Mouse (Mus musculus): ENCODE results near the gene Fcer2a. TPM values are rescaled to one million over a fixed set of nuclear protein-coding genes. Genes with fewer than 3 reads are reported as not detected.

Fcer2a gene
- not detected for total RNA-seq (2021)
- long read RNA-seq, experiment 1, partial matches to known transcripts, result 0 of 3 reads
- long read RNA-seq, experiment 1, other reads (novel, unspliced or antisense), result 3 of 3 reads
- long read RNA-seq, experiment 2, partial matches to known transcripts, result 0 of 2 reads
- long read RNA-seq, experiment 2, other reads (novel, unspliced or antisense), result 2 of 2 reads

GRCm38 (mm10) chr8:3694121-3694520 lies at the start of gene Fcer2a:
Fcer2a (minus strand) TSS chr8:3694175.
- no peak for DNase-seq (ENCODE audit: low spot score in 2 of 2)

GRCm38 (mm10) chr8:3736947-3737346 lies 43.0 kb upstream of the Fcer2a start:
- no peak for DNase-seq (ENCODE audit: low spot score in 2 of 2)

DNA sequence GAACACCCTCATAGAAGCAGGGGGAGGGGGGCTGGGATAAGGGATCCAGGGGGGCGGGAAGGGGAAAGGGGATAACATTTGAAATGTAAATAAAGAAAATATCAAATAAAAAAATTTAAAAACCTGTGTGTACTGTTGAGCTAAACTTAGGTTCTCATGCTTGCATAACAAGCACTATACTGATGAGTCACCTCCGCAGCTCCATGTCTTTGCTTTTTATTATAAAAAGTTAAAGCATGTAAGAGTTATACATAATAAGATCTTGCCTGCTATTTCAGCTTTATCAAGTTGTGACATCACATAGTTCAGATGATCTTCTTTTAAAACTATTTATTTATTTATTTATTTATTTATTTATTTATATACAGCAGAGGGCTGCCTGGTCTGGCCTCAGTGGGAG lies 41.6 kb upstream of the Fcer2a start:
- DNase-seq (ENCODE audit: low spot score in 2 of 2), result no peak

- DNase-seq (ENCODE audit: low spot score in 2 of 2), result no peak
Measured at GRCm38 (mm10) chr8:3734084-3734483, 40.1 kb upstream of the Fcer2a start.

DNA sequence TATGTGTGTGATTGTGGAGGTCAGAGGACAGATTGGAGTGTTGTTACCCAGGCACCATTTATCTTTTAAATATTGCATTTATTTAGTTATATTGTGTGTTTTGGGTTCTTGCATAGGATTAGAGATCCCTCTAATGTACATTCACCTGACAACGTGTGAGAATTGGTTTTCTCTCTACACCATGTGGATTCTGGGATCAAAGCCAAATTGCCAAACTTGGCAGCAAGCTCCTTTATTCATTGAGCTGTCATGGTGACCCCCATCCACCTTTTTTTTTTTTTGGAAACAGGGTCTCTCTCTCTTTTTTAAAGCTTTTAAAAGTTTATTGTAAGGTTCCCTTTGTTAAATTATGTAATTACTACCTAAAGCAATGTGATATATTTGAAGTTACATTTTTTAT lies 27.1 kb upstream of the Fcer2a start:
- no peak for DNase-seq (ENCODE audit: low spot score in 2 of 2)

DNA sequence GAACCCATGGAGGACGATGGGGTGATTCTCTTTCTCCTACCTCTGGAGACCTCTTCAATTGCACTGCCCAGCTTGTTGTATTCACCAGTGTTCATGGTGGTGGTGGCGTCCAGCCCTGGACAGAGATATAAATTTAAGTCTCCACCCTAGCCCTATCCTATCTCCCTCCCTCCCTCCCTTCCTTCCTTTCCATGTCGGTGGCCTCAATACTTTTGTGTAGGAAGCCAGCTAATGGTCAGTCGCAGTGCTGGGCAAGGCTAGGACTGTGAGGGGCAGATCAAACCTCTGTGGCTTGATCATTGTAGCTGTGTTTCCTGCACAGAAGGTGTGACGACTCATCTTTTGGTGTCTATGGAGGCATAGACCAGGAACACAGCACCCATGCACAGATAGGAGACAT lies 26.6 kb upstream of the Fcer2a start, which contains the start of gene Clec4g:
TSS of gene Clec4g (minus strand) at position 101 of the 400 bp plus-strand sequence.
- DNase-seq (ENCODE audit: low spot score in 2 of 2), result no peak

GRCm38 (mm10) chr8:3718559-3718958 lies 24.6 kb upstream of the Fcer2a start:
- peak; percentile 70 to 78 for DNase-seq (ENCODE audit: low spot score in 2 of 2)

- DNase-seq (ENCODE audit: low spot score in 2 of 2), result no peak
Measured at GRCm38 (mm10) chr8:3717321-3717954, 23.5 kb upstream of the Fcer2a start.

- no peak for DNase-seq (ENCODE audit: low spot score in 2 of 2)
Measured at GRCm38 (mm10) chr8:3711646-3712045, 17.7 kb upstream of the Fcer2a start.

- DNase-seq (ENCODE audit: low spot score in 2 of 2), result no peak
Measured at GRCm38 (mm10) chr8:3710312-3710711, 16.3 kb upstream of the Fcer2a start.

DNA sequence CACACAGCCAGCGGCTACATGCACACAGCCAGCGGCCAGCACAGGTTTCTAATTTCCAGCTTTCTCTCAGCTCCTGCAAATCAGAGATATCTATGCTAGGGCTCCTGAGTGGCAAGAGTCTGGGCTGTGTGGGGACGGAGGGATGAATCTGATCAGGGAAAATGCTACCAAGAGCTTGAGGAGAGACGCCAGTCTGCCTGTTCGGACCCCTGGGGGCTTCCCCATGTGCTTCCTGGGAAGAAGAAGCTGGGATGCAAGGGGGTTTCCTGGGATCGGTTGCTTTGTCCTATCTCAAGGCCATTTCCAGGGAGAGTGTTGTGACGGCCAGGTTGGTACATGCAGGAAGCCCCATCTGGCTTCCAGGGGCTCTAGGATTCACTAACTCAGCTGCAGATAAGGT lies 13.6 kb upstream of the Fcer2a start:
- DNase-seq (ENCODE audit: low spot score in 2 of 2), result no peak

- peak; percentile 47 to 52 for DNase-seq (ENCODE audit: low spot score in 2 of 2)
Measured at GRCm38 (mm10) chr8:3705711-3706110, 11.7 kb upstream of the Fcer2a start.

DNA sequence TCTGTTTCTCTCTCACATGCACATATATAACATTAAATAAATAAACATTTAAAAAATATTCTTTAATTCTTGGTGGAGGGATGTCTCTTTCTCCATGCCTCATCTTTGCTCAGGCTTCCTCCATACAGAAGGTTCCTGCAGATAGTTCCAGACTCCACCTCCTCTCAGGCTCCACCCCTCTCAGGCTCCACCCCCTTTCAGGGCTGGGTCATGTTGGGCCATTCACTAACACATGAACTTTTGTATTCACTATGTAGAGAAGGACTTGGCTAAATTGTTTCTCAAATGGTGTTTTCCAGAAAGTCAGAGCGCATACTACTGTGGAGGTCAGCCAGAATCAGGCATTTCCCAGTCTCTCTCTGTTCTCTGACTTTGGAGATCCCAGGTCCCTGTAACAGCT lies 7.5 kb upstream of the Fcer2a start:
- no peak for DNase-seq (ENCODE audit: low spot score in 2 of 2)

DNA sequence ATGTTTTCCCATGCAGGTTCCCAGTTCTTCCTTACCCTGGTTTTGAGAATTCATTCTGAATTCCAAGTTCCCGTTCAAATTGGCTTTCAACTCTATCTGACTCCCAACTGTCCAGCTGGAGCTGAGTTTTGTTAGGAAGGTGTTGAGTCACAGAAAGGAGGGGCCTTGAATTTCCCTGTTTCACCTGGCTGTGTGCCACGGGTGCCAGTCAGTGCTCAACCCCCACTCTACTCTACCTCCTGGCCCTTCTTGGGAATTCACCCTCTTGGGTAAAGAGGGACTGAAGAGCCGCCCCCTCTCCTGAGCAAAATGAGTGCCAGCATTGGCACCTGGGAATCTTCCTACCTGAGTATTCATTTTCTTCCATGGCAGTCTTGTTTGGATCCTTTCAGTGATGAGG lies 3.2 kb downstream of the Fcer2a start:
- no peak for DNase-seq (ENCODE audit: low spot score in 2 of 2)

DNA sequence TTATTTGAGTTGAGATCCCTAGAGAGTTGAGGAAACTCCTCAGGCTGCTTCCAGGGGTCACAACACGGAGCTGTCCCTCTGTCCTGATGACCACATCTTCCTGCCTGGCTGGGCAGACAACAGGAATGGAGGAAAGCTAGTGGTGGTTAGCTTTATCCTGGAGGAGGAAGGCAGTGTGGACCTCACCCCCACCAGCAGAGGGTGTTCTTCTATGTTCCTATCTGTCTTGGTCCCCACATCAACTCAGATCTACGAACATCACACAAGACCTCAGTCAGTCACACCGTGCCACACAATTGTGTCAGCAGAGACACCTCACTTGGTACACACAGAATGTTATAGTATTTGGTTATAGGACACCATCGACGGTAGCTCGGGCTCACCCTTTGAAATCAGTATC lies 6.4 kb downstream of the Fcer2a start:
- no peak for DNase-seq (ENCODE audit: low spot score in 2 of 2)

DNA sequence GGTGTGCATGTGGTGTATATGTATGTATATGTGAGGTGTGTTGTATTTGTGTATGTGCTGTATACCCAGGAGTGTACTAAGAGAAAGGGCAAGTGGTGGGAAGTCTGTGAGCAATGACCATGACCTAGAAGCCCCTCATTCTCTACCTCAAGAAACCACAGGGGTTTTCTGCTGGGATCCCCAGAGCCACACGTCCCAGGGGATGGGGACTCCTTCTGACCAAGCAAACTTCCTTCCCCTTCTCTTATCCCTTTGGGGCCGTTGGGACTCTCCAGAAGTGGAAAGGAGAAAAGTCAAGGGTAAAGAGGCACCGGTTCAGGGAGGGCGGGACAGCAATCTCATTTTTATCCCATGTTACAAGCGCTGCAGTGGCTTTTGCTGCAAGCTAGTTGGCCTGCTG lies 8.6 kb downstream of the Fcer2a start:
- no peak for DNase-seq (ENCODE audit: low spot score in 2 of 2)

- DNase-seq (ENCODE audit: low spot score in 2 of 2), result no peak
Measured at GRCm38 (mm10) chr8:3684530-3684929, 9.4 kb downstream of the Fcer2a start.

GRCm38 (mm10) chr8:3683408-3684176 lies 10.4 kb downstream of the Fcer2a start:
- no peak for DNase-seq (ENCODE audit: low spot score in 2 of 2)

DNA sequence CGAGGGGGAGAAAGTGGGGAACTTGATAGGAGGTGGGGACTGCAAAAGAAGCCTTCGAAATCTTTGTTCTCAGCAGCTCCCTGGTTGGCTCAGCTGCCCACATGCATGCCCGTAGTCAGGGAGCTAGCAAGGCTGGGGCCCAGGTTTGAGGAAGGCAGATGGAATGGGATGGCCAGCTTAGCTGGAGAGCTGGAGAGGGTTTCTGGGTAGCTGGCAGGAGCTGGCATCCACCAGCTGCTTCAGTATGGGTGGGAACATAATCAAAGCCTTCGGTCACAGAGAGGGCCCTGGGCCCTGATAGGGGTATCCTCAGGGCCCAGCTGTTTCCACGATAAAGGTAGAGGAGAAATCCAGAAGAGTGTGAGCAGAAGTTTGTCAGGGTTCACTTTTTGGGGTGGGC lies 11.5 kb downstream of the Fcer2a start:
- no peak for DNase-seq (ENCODE audit: low spot score in 2 of 2)

- DNase-seq (ENCODE audit: low spot score in 2 of 2), result no peak
Measured at GRCm38 (mm10) chr8:3679656-3680055, 14.3 kb downstream of the Fcer2a start.

- no peak for DNase-seq (ENCODE audit: low spot score in 2 of 2)
Measured at GRCm38 (mm10) chr8:3679236-3679635, 14.7 kb downstream of the Fcer2a start.

- DNase-seq (ENCODE audit: low spot score in 2 of 2), result no peak
Measured at GRCm38 (mm10) chr8:3678831-3679230, 15.1 kb downstream of the Fcer2a start.
